Mouse (Mus musculus): ENCODE results near the gene Plekha8.

The Plekha8 gene

DNA sequence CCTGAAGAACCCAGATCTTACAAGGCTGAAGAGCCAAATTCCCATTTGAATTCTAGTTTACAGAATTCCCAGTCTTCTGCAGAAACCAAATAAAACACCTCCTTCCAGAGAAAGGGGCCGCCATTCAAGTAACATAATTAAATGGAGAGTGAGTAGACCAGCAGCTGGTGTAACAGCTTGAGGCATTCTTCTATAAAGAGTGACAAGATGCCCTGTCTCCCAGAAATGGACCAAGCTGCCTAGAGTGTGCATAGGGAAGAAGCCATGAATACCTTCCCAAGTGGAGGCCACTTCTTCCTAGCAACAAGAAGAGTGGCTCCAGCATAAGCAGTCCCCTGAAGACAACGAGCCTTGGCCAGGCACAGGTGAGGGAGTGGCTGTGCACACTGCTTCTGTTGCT lies 47.0 kb downstream of the Plekha8 start:
- DNase-seq (ENCODE audit: low read depth, low spot score), result no peak

GRCm38 (mm10) chr6:54643181-54643580 lies 48.3 kb downstream of the Plekha8 start:
- DNase-seq (ENCODE audit: low read depth, low spot score), result no peak

GRCm38 (mm10) chr6:54655471-54656095 lies 60.7 kb downstream of the Plekha8 start:
- DNase-seq (ENCODE audit: low read depth, low spot score), result no peak

DNA sequence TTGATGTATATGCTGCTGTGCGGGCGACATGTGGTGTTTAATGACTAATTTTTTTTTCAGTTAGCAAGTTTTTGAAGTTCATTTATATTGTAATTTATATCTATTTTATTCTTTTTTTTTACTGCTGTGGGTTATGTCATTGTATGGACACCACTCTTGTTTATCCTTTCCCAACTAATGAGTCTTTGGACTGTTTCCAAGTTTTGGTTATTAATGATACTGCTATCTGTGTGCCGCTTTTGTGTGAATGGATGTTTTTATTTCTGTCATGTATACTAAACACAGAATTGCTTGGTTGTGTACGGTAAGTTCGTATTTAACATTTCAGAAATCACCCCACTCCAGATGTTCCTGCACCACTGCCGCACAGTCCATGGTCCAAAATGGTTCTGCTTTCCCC lies 63.0 kb downstream of the Plekha8 start:
- DNase-seq (ENCODE audit: low read depth, low spot score), result no peak

- no peak for DNase-seq (ENCODE audit: low read depth, low spot score)
Measured at GRCm38 (mm10) chr6:54669868-54670267, 75.0 kb downstream of the Plekha8 start.

GRCm38 (mm10) chr6:54672901-54673300 lies 78.0 kb downstream of the Plekha8 start:
- DNase-seq (ENCODE audit: low read depth, low spot score), result no peak

- no peak for DNase-seq (ENCODE audit: low read depth, low spot score)
Measured at GRCm38 (mm10) chr6:54679686-54680085, 84.8 kb downstream of the Plekha8 start.

GRCm38 (mm10) chr6:54680891-54681745 lies 86.2 kb downstream of the Plekha8 start, which contains the start of gene Mturn:
Gene Mturn, plus strand, starts transcription at chr6:54681624.
- DNase-seq (ENCODE audit: low read depth, low spot score), result peak; percentile 99

DNA sequence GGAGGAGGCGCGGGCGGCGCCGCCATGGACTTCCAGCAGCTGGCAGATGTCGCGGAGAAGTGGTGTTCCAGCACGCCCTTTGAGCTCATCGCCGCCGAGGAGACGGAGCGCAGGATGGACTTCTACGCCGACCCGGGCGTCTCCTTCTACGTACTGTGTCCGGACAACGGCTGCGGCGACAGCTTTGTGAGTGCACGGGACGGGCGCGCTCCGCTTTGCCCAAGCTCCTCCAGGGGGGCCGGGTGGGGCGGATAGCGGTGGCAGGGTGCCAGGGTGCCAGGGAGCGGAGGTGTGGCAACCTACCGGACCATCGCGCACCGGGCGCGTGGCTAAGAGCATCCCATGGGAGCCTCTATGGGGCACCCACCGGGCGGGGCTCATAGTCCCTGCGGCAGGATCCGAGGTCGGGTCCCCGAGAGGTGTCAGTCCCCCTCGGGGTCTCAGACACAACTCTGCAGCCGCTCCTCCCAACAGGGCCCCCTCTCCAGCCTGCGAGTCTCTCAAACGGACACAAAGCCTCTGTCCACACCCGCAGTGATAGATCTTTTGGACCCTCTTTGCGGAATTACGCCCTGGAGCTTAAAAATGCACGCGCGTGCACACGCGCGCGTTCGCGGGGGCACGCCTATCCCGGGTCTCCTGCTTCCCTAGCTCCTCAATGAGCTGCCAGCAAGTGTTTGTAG lies 87.0 kb downstream of the Plekha8 start:
- no peak for DNase-seq (ENCODE audit: low read depth, low spot score)

DNA sequence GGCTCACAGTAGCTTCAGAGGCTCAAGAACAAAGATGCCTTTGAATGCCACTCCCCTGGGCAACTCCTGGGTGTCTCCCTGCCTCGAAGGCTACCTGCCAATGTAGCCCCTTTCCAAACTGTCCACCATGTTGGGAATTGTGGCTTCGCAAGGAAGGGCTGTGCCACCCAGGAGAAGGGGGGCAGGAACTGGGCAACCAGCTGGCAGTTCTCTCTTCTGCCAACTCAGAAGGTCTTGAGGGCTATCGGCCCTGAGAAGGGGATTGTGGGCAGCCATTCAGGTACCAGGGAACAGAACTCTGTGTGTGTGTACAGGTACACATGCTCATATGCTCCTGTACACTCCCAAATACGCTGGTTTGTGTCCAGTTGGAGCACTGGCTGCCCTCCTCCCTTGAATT lies 89.2 kb downstream of the Plekha8 start:
- DNase-seq (ENCODE audit: low read depth, low spot score), result no peak

DNA sequence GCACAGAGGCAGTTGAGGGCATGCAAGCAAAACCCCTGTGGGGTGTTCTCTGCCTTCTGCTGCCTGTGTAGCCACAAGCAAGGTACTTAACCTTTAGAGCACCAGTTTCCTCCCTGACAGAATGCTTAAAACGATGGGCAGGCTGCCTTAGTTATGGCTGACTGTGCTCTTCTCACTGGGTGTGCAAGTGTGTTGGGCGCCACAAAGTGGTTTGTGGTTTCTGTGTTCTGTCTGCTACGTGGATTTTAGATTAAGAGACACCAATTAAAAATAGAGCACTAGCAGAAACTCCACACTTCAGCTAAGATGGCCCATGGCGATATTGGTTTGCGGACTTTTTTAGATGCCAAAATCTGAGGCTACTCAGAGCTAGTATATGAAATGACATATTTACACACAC lies 90.2 kb downstream of the Plekha8 start:
- DNase-seq (ENCODE audit: low read depth, low spot score), result peak; percentile 67

- DNase-seq (ENCODE audit: low read depth, low spot score), result no peak
Measured at GRCm38 (mm10) chr6:54685716-54686395, 90.9 kb downstream of the Plekha8 start.

- DNase-seq (ENCODE audit: low read depth, low spot score), result no peak
Measured at GRCm38 (mm10) chr6:54686946-54687737, 92.2 kb downstream of the Plekha8 start.

DNA sequence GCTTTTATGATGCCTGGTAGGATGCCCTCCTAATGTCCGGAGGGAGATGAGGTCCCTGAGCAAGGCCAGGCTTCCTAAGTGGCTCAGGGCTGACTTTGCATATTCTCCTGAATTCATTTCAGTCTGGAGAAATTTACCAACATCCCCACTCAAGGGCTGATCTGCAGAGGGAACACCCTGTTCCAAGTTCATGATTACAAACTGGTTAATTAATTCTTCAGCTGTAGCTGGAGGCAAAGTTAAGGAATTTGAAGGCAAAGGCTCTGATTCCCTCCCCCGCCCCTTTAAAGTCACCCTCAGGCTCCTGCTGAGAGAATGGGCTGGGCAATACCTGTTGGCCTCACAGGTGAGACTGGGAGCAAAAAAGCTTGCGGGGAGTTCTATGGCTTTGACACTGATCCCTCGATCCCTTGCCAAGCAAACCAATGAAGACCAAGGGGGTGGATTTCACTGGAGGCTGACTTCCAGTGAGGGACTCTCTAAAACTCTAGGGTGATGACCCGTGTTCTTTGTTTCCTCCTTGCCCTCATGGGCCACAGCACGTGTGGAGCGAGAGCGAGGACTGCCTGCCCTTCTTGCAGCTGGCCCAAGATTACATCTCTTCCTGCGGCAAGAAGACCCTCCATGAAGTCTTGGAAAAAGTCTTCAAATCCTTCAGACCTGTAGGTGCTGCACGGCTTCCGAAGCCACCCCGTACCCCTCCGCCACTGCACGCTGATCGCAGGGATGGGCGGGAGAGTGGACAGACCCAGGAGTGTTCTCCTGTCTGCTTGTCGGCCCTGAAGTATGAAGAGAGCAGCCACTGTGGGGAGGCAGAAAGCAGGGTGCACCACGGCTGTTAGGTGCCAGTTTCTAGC lies 93.8 kb downstream of the Plekha8 start:
- no peak for DNase-seq (ENCODE audit: low read depth, low spot score)

DNA sequence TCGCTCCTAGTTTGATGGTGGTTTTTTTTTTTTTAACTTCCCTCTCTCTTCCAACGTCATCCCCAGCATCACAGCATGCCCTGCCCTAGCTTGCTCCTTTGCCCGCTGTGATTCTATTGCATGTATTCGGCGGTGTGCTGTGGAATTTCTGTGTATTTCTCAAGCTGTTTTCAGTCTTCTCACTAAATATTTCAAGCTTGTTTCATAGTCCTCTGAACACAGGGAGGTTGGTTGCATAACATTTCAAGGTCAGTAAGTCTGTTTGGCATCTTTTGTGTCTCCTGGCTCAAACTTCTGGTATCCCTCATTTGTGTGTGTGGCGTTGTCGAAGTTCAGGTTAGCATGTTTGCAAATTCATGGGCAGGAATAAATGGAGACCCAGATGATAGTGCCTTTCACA lies 94.8 kb downstream of the Plekha8 start:
- DNase-seq (ENCODE audit: low read depth, low spot score), result no peak

GRCm38 (mm10) chr6:54690838-54691237 lies 95.9 kb downstream of the Plekha8 start:
- DNase-seq (ENCODE audit: low read depth, low spot score), result no peak

DNA sequence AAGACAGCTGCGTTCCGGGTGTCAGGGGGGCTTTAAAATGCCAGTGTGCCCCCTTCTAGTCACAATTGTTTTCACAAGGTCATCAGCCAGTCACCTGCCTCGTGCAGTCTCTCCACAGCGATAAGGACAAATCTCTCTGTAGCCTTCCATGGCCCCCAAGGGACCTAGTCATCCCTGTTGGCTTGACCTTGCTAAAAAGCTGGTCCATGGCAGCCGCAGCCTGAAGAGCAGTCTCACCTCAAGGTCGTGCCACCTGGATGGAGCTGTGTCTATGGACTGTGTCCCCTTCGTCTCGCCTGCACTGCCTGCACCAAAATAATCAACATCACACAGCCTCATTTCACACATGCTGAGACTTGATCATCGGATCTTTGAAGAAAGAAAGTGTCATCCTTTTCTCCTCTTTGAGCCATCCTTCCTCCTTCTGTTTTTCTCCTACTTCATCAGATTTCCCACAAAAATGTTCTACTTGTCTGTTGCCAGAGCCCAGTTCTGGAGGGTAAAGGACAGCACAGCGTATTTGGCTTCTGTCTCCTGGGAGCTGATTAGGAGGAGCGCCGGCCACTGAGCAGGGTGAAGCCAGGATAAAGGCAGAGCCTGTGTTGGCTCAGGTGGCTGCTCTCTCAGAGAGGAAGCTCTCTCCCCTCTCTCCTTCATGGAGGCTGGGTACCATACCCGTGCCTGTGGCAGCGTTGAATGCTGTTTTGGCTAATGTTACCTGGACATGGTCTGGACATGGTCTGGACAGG lies 96.6 kb downstream of the Plekha8 start:
- DNase-seq (ENCODE audit: low read depth, low spot score), result no peak

GRCm38 (mm10) chr6:54692201-54692600 lies 97.3 kb downstream of the Plekha8 start:
- no peak for DNase-seq (ENCODE audit: low read depth, low spot score)

DNA sequence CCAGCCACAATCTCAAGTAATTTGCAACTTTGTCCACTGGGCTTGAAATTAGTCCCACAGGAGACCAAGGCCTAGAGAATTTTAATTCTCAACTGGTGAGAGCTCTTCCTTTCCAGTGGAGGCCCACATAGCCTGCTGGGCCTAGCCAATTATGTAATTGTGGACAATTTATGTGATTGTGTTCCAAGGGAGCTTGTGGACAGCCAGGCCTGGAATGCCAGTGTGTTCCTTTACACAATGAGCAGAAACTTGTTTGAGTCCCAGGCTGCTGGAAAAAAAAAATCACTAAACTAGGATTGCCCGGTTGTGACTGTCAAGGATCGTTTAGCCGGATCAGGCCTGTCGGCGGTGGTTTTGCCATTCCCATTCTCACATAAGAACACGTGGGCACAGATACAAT lies 98.4 kb downstream of the Plekha8 start:
- DNase-seq (ENCODE audit: low read depth, low spot score), result no peak

Measured in CD4-positive, CD25-positive, alpha-beta regulatory T cell, adult 2 months (primary cell).